Mouse (Mus musculus): ENCODE data around the gene Rgs17.

Gene Rgs17

DNA sequence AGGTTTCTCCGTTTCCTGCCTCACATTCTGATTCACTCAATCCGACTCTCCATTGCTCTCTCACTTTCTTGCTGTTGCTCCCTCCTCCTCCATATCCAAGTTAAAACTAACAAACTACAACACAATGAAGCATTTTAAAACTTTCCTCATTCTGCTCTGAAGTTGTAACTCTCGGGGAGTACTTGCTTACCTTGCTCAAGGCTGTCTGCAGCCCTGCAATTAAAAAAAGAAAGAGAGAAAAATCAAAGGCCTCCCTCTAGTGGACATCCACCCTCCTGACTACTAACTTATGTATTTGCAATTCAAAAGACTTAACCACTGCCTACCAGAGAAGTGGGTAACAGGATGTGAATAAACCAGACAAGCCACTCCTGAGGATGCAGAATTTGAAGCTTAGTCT lies 97.4 kb downstream of the Rgs17 start:
- in situ Hi-C loops (cut with MboI, MseI), result loop anchor here (25.0 kb wide), 3 partner anchors 1437 to 1863 kb away; partner anchors contain the start of genes Lats1, Pcmt1 and Zbtb2

- in situ Hi-C loops (cut with MboI, MseI), result loop anchor here (25.0 kb wide), 3 partner anchors 1437 to 1863 kb away; partner anchors contain the start of genes Lats1, Pcmt1 and Zbtb2
These were observed 98.3 kb downstream of the Rgs17 start, which contains the start of gene Mtrf1l for GRCm38 (mm10) chr10:5823740-5824491. TSS of gene Mtrf1l (minus strand) at chr10:5823910.

DNA sequence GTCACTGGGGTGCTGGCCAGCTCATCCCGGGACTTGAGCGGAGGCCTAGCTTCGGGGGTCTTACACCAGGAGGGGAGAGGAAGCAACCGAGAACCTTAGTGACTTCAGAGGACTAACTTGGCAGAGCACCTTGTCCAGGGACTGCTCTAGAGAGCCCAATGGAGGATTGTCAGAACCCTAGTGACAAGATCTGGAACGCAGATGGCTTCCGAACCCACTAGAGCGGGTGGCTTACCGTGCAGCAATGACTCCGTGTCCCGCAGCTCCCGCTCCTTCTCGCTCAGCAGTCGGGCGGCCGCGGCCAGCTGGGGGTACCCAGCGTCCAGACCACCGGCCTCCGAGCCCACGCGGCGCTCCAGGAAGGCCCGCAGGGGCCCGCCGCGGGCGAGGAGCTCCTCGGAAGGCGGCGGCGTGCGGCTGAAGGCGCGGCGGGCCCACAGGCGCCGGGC lies 98.9 kb downstream of the Rgs17 start:
- in situ Hi-C loops (cut with MboI, MseI), result loop anchor here (25.0 kb wide), 3 partner anchors 1436 to 1864 kb away; partner anchors contain the start of genes Lats1, Pcmt1 and Zbtb2

GRCm38 (mm10) chr10:5818772-5819171 lies 103.4 kb downstream of the Rgs17 start:
- in situ Hi-C loops (cut with MboI, MseI), result loop anchor here (25.0 kb wide), 3 partner anchors 1431 to 1869 kb away; partner anchors contain the start of genes Lats1, Pcmt1 and Zbtb2

- in situ Hi-C loops (cut with MboI, MseI), result loop anchor here (25.0 kb wide), 3 partner anchors 1429 to 1871 kb away; partner anchors contain the start of genes Lats1, Pcmt1 and Zbtb2
These were observed 106.2 kb downstream of the Rgs17 start for GRCm38 (mm10) chr10:5815968-5816367.

- in situ Hi-C loops (cut with MboI, MseI), result loop anchor here (25.0 kb wide), 3 partner anchors 1426 to 1874 kb away; partner anchors contain the start of genes Lats1, Pcmt1 and Zbtb2
These were observed 108.5 kb downstream of the Rgs17 start for GRCm38 (mm10) chr10:5813724-5814123.

- in situ Hi-C loops (cut with MboI, MseI), result loop anchor here (10.0 to 25.0 kb wide), 4 partner anchors 1420 to 1880 kb away; partner anchors contain the start of genes Lats1, Pcmt1 and Zbtb2
These were observed 114.5 kb downstream of the Rgs17 start for GRCm38 (mm10) chr10:5807683-5808082.

DNA sequence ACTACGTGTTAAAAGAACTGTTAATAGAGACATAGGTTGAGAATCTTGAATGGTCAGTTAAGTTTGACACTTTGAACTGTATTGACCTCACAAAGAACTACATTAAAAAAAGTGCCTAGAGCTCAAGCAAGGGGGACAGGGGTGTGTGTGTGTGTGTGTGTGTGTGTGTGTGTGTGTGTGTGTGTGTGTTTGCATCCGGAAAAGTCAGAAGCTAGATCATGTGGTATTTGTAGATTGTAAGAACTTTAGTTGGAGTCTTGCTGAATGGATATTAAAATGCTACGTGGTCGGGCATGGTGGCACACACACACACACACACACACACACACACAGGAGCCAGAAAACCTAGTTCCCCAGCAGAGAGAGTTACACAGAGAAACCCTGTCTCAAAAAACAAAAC lies 115.2 kb downstream of the Rgs17 start:
- in situ Hi-C loops (cut with MboI, MseI), result loop anchor here (10.0 to 25.0 kb wide), 4 partner anchors 1420 to 1880 kb away; partner anchors contain the start of genes Lats1, Pcmt1 and Zbtb2

DNA sequence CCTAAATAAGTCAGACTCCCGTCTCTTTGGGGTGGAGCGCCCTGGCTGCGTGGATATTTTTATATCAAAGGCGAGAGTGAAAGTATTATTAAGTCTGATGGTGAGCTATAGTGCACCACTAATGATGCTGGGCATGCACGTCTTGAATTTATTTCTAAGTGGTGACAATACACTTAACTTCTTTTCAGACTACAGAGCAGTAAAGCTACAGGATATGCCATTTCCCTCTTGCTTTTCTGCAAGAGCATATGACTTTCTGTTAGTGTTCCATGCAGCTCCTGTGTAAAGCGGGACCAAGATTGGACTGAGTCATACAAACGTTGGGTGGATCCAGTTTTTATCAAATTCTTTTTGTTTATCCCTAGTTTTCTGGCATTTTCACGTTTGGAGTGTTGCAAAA lies 115.8 kb downstream of the Rgs17 start:
- in situ Hi-C loops (cut with MboI, MseI), result loop anchor here (10.0 to 25.0 kb wide), 4 partner anchors 1419 to 1881 kb away; partner anchors contain the start of genes Lats1, Pcmt1 and Zbtb2

GRCm38 (mm10) chr10:5805731-5806307 lies 116.4 kb downstream of the Rgs17 start:
- in situ Hi-C loops (cut with MboI, MseI), result loop anchor here (10.0 to 25.0 kb wide), 4 partner anchors 1419 to 1881 kb away; partner anchors contain the start of genes Lats1, Pcmt1 and Zbtb2

DNA sequence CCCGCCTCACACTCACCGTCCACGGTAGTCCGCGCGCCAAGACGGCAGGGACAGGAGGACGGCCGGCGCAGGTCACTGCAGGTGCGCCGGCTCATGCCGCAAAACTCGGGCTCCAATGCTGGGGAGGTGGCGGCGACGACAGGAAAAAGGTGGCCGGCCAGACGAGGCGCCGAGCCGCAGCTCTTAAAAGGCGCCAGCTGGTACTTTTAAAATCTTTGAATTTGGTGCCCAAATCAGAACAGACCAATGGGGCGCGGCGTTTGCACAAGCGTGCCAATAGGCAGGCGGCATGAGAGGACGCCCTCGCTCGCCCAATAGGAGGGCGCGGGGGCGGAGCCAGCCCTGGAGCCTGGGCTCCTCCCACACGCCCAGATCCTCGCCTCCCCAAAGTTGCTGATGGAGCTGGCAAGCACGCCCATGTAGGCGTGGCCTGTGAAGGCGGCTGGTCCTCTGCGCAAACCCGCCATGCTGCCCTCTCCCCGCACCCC lies 116.9 kb downstream of the Rgs17 start, which contains the start of gene Fbxo5:
TSS of gene Fbxo5 (minus strand) at position 358 of the 488 bp plus-strand sequence.
- in situ Hi-C loops (cut with MboI, MseI), result loop anchor here (10.0 to 25.0 kb wide), 4 partner anchors 1418 to 1882 kb away; partner anchors contain the start of genes Lats1, Pcmt1 and Zbtb2

DNA sequence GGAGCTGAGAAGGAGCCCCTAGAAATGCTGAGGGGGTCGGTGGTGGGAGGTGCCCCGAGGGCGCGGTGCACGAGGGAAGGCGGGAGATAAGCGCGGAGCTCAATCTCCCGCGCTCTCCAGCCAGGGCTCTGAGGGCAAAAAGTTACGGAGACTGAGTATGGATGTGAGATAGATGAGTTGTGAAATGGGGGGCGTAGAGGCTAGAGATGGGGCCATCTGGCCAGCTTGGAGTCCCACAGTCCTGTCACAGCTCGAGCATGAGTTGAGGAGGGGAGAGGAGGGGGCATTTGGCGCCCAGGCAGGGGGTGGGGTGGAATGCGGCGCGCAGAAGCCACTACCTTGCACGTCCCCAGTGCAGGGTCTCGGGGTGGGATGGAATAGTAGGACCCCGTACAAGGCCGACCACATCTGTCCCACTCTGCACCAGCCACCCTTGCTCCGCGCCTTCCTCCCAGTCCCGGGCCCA lies 117.5 kb downstream of the Rgs17 start:
- in situ Hi-C loops (cut with MboI, MseI), result loop anchor here (10.0 to 25.0 kb wide), 4 partner anchors 1417 to 1883 kb away; partner anchors contain the start of genes Lats1, Pcmt1 and Zbtb2

DNA sequence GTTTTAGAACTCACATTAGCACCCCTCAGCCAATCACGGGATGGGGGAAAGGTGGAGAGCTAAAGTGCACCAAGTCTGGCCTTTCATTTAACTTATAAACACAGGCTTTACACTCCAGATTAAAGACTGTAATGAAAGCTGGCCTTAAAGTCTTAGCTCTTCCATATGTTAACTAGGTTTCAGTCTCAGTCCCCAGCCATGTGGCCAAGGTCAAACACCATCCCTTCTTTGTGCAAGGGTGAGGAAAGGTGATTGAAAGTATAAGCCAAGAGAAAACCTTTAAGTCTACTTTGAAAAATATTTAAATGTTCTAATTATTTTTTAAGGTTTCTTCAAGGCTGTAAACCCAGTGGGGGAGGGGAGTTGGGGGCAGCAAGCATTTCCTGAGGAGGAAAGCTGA lies 118.5 kb downstream of the Rgs17 start:
- in situ Hi-C loops (cut with MboI, MseI), result loop anchor here (10.0 to 25.0 kb wide), 4 partner anchors 1416 to 1884 kb away; partner anchors contain the start of genes Lats1, Pcmt1 and Zbtb2

- in situ Hi-C loops (cut with MboI, MseI), result loop anchor here (10.0 to 25.0 kb wide), 4 partner anchors 1416 to 1884 kb away; partner anchors contain the start of genes Lats1, Pcmt1 and Zbtb2
These were observed 119.3 kb downstream of the Rgs17 start for GRCm38 (mm10) chr10:5802866-5803265.

DNA sequence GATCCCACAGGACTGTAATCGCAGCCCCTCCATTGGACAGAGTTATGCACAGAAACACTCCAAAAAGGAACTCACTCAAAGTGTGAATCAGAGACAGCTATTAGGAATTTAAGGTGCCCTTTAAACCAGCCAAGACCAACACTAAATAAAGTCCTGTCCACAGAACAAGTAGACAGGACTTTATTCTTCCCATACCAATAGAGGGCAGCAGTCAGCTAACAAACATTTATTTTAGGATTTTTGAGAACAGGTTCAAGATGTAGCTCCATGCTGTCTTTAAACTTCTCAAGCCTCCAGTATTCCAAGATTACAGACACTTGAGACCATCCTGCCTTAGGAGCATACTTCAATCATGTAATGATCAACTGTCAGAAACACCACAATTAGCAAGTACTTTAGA lies 121.7 kb downstream of the Rgs17 start:
- in situ Hi-C loops (cut with MboI, MseI), result loop anchor here (10.0 to 25.0 kb wide), 4 partner anchors 1413 to 1887 kb away; partner anchors contain the start of genes Lats1, Pcmt1 and Zbtb2

- in situ Hi-C loops (cut with MboI, MseI), result no loop called here
These were observed 124.1 kb downstream of the Rgs17 start for GRCm38 (mm10) chr10:5798069-5798468.

GRCm38 (mm10) chr10:5790657-5791056 lies 131.5 kb downstream of the Rgs17 start:
- in situ Hi-C loops (cut with MboI, MseI), result no loop called here

DNA sequence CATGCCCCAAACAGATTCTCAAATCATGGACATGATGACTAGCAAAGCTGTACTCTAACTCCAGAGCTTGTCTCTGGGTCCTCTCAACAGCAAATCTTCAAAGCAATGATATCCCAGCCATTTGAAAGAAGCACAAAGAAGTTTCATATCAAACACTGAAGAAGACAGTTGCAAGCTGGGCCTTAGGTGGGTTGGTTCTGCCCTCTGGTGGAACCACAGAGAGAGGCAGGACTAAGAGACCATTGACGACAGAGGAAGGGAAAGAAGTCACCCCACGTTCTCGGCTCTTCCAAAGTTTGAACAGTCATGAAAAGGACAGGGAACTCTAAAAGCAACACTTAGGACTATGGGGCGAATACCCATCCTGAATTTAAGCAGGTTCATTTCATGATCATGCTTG lies 135.3 kb downstream of the Rgs17 start:
- in situ Hi-C loops (cut with MboI, MseI), result loop anchor here (5.0 kb wide), 1 partner anchor 190 kb away; no protein-coding TSS in a partner anchor

Data from regulatory T cell (primary cell).